Mouse (Mus musculus) MEL (cell line): Measurements from ENCODE around the gene Kifap3. TPM values are rescaled to one million over a fixed set of nuclear protein-coding genes. Genes with fewer than 3 reads are reported as not detected.

Experiments
- DNase-seq: peaks from one replicate; pipeline ENCODE4 v3.0.0; 2011; ENCODE audit warnings: low read depth, low spot score
- H3K27ac ChIP-seq: 2 replicates; pipeline ENCODE4 v1.5.1; 2012; ENCODE audit warnings: low read depth, mild to moderate bottlenecking, control low read depth, low read length, moderate library complexity; ENCODE audit not compliant: control insufficient read depth
- H3K27me3 ChIP-seq, 2 experiments: fragments of 150-350 bp in 1 of 2; sonication (generic) in 1 of 2; 2 replicates each; pipeline ENCODE4 v1.6.1; 2012; ENCODE audit warnings: low read length in 2 of 2, mild to moderate bottlenecking in 2 of 2, improper control_type of control experiment in 1 of 2, moderate library complexity in 1 of 2; ENCODE audit not compliant: insufficient read depth in 2 of 2, control insufficient read depth in 1 of 2
- H3K36me3 ChIP-seq, 2 experiments: 2 replicates each; pipeline ENCODE4 v1.6.1; 2012 to 2014; ENCODE audit warnings: low read length in 2 of 2, improper control_type of control experiment in 1 of 2, inconsistent platforms in 1 of 2, mild to moderate bottlenecking in 1 of 2; ENCODE audit not compliant: insufficient read depth in 2 of 2, control insufficient read depth in 1 of 2
- H3K4me1 ChIP-seq, 2 experiments: fragments of 150-350 bp in 1 of 2; sonication (generic) in 1 of 2; 2 replicates each; pipeline ENCODE4 v1.6.1; 2012; ENCODE audit warnings: low read length in 2 of 2, improper control_type of control experiment in 1 of 2, mild to moderate bottlenecking in 1 of 2; ENCODE audit not compliant: insufficient read depth in 2 of 2, control insufficient read depth in 1 of 2
- H3K4me3 ChIP-seq, 2 experiments: fragments of 150-350 bp in 1 of 2; sonication (generic) in 1 of 2; 2 replicates each; pipeline ENCODE4 v1.5.1; 2012; ENCODE audit warnings: low read depth in 2 of 2, low read length in 2 of 2, mild to moderate bottlenecking in 2 of 2, moderate library complexity in 2 of 2, control low read depth in 1 of 2, improper control_type of control experiment in 1 of 2; ENCODE audit not compliant: control insufficient read depth in 1 of 2, insufficient read depth in 1 of 2
- H3K79me2 ChIP-seq: 2 replicates; pipeline ENCODE4 v1.6.1; 2012; ENCODE audit warnings: mild to moderate bottlenecking, low read length, moderate library complexity; ENCODE audit not compliant: control insufficient read depth, poor library complexity, insufficient read depth
- H3K9ac ChIP-seq: 2 replicates; pipeline ENCODE4 v1.6.1; 2012; ENCODE audit warnings: low read depth, mild to moderate bottlenecking, control low read depth, low read length, moderate library complexity; ENCODE audit not compliant: control insufficient read depth, poor library complexity, severe bottlenecking
- H3K9me3 ChIP-seq: fragments of 150-350 bp; sonication (generic); replicated peaks from 2 replicates; pipeline ENCODE4 v1.6.1; 2012; ENCODE audit warnings: mild to moderate bottlenecking, low read length, improper control_type of control experiment, moderate library complexity; ENCODE audit not compliant: insufficient read depth
- BHLHE40 ChIP-seq: IDR thresholded peaks from 2 replicates; pipeline ENCODE4 v1.6.1; 2012; ENCODE audit warnings: low read depth, mild to moderate bottlenecking, inconsistent platforms, low read length, improper control_type of control experiment, borderline replicate concordance
- CTCF ChIP-seq, 3 experiments: IDR thresholded peaks in 2 of 3; conservative IDR thresholded peaks in 1 of 3; 2 replicates each; pipeline ENCODE4 v1.5.1; 2011 to 2012; ENCODE audit warnings: low read length in 3 of 3, low read depth in 2 of 3, mild to moderate bottlenecking in 2 of 3, improper control_type of control experiment in 1 of 3, inconsistent platforms in 1 of 3, mixed read lengths in 1 of 3, moderate library complexity in 1 of 3; ENCODE audit not compliant: control insufficient read depth in 1 of 3, insufficient read depth in 1 of 3, poor library complexity in 1 of 3, severe bottlenecking in 1 of 3
- ELF1 ChIP-seq: IDR thresholded peaks from 2 replicates; pipeline ENCODE4 v1.6.1; 2014; ENCODE audit warnings: low read depth, mild to moderate bottlenecking, inconsistent platforms, low read length, improper control_type of control experiment, moderate library complexity
- GATA1 ChIP-seq: IDR thresholded peaks from 2 replicates; pipeline ENCODE4 v1.6.1; 2011; ENCODE audit warnings: low read depth, low read length, improper control_type of control experiment
- HCFC1 ChIP-seq: IDR thresholded peaks from 2 replicates; pipeline ENCODE4 v1.6.1; 2012; ENCODE audit warnings: low read depth, mild to moderate bottlenecking, inconsistent platforms, low read length, improper control_type of control experiment, moderate library complexity
- MAX ChIP-seq: IDR thresholded peaks from 2 replicates; pipeline ENCODE4 v1.6.1; 2011; ENCODE audit warnings: low read length, improper control_type of control experiment
- MXI1 ChIP-seq: IDR thresholded peaks from 2 replicates; pipeline ENCODE4 v1.6.1; 2011; ENCODE audit warnings: mild to moderate bottlenecking, low read depth, low read length, improper control_type of control experiment
- MYC ChIP-seq: IDR thresholded peaks from 2 replicates; pipeline ENCODE4 v1.6.1; 2011; ENCODE audit warnings: low read depth, mild to moderate bottlenecking, low read length, improper control_type of control experiment, moderate library complexity
- NELFE ChIP-seq: IDR thresholded peaks from 2 replicates; pipeline ENCODE4 v1.6.1; 2011; ENCODE audit warnings: low read depth, low read length, improper control_type of control experiment
- NRF1 ChIP-seq: IDR thresholded peaks from 2 replicates; pipeline ENCODE4 v1.6.1; 2014; ENCODE audit warnings: low read depth, mild to moderate bottlenecking, inconsistent platforms, low read length, improper control_type of control experiment, moderate library complexity; ENCODE audit not compliant: poor library complexity, insufficient read depth, severe bottlenecking
- POLR2A ChIP-seq, 2 experiments: IDR thresholded peaks; 2 replicates each; pipeline ENCODE4 v1.6.1; 2011 to 2012; ENCODE audit warnings: low read length in 2 of 2, mild to moderate bottlenecking in 2 of 2, control low read depth in 1 of 2, improper control_type of control experiment in 1 of 2, low read depth in 1 of 2, moderate library complexity in 1 of 2; ENCODE audit not compliant: control insufficient read depth in 1 of 2, insufficient read depth in 1 of 2, poor library complexity in 1 of 2
- POLR2AphosphoS5 ChIP-seq: IDR thresholded peaks from 2 replicates; pipeline ENCODE4 v1.6.1; 2012; ENCODE audit warnings: low read depth, borderline replicate concordance, mild to moderate bottlenecking, inconsistent platforms, low read length, moderate library complexity, mixed read lengths
- RAD21 ChIP-seq: IDR thresholded peaks from 2 replicates; pipeline ENCODE4 v1.6.1; 2011; ENCODE audit warnings: mild to moderate bottlenecking, low read depth, low read length, improper control_type of control experiment
- ZC3H11A ChIP-seq: IDR thresholded peaks from 2 replicates; pipeline ENCODE4 v1.6.1; 2012; ENCODE audit warnings: low read depth, mild to moderate bottlenecking, inconsistent platforms, low read length, improper control_type of control experiment
- ZKSCAN1 ChIP-seq: IDR thresholded peaks from 2 replicates; pipeline ENCODE4 v1.6.1; 2012; ENCODE audit warnings: low read depth, mild to moderate bottlenecking, inconsistent platforms, low read length, improper control_type of control experiment, moderate library complexity
- ZNF384 ChIP-seq: IDR thresholded peaks from 2 replicates; pipeline ENCODE4 v1.6.1; 2012; ENCODE audit warnings: low read depth, mild to moderate bottlenecking, inconsistent platforms, low read length, improper control_type of control experiment
- polyA plus RNA-seq, 2 experiments: library from polyadenylated mRNA; stranded (reverse) in 1 of 2; unstranded in 1 of 2; fragments of >175 nt in 1 of 2; fragments of >200 nt in 1 of 2; gene quantifications; 2 replicates each; pipeline versions ENCODE4 v1.2.1 to v1.2.4; 2012; ENCODE audit warnings: low replicate concordance in 2 of 2, low read depth in 1 of 2; ENCODE audit not compliant: insufficient read length in 2 of 2, insufficient read depth in 1 of 2, missing spikeins in 1 of 2
- total RNA-seq: library from RNA; depleted of rRNA; stranded (reverse); fragments of 300-350 nt; gene quantifications from 2 replicates; pipeline ENCODE4 v1.2.3, GENCODE M21; 2012; rRNA removed

The Kifap3 gene
- total and polyA plus RNA-seq, 3 experiments, result 5.1 to 7.6 TPM; not detected in 1

DNA sequence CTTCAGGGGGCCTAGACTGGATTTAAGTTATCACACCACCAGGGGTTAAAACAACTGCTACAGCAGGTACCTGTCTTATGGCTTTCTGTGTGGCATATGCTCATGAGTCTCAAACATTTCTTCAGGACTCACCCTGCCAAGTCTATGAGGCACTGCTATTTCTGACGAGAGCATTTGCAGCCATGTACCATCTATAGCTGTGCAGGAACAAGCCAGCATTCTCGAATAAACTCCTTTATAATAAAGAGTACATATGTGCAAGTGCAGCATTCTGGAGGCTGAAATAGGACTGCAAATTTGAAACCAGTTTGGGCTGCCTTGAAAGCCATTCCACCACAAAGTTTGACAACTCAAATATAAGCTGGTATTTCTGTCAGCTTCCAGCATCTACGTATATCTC, 178.7 kb downstream of the Kifap3 start:
- Histone ChIP-seq H3K9ac (no peak overlapping the region), H3K27me3 (no peaks in the 10 kb centered on the region), H3K9me3 (no peaks in the 10 kb centered on the region), H3K79me2 (no peaks in the 10 kb centered on the region), H3K36me3 (peaks cover 0 to 27% of the 10 kb centered on the region in 2 experiments; a peak in 3 of 4 replicates), H3K27ac (no peak overlapping the region)
- no peak for DNase-seq
- TF ChIP-seq MYC (no peak), POLR2A (IDR thresholded peaks at IDR 0.05; ENCODE audit: control insufficient read depth in 1 of 2, insufficient read depth in 1 of 2, low read depth in 1 of 2, low read length in 2 of 2, poor library complexity in 1 of 2) (no peak), ELF1 (no peak), ZC3H11A (no peak)
- TF ChIP-seq, all 39 proteins: peak for 0
- Histone ChIP-seq H3K4me1 (no peaks in the 10 kb centered on the region), H3K4me3 (no peak overlapping the region)

DNA sequence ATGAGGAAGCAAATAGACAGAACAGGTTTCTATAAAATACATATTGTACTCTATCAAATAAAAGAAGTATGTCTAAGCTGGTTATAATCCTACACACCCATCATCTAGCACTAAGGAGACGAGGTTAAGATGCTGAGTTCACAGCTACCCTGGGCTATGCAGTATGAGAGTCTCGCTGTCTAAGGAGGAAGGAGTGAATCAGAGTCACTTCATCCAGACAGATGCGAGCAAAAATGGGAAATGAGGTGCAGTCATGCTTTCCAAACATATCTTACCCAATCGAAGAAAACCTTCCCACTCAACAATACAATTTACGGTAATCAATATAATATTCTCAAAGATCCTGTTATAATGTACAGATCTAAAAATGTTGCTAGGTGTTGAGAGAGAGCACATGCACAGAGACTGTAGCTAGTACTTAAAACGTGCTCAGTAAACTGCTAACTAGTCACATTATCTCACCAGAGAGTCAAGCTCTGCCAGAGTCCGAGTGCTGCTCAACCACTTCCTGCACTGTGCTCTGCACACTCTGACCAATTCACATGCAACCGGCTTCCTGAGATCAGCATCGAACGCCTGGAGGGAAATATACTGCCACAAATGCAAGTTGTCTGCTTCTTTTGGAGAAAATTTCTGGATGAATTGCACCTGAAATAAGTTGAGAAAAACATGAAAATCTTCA, 184.8 kb downstream of the Kifap3 start:
- no peak overlapping the region for H3K27ac ChIP-seq

More for the DNA sequence above, 184.8 kb downstream of the Kifap3 start:
- no peaks in the 10 kb centered on the region for H3K27me3 ChIP-seq
- DNase-seq, result no peak
- H3K4me1 ChIP-seq, result no peaks in the 10 kb centered on the region
- H3K9ac ChIP-seq, result no peak overlapping the region
- no peaks in the 10 kb centered on the region for H3K9me3 ChIP-seq
- no peaks in the 10 kb centered on the region for H3K79me2 ChIP-seq
- H3K36me3 ChIP-seq, result peaks cover 3 to 14% of the 10 kb centered on the region in 2 experiments
- H3K4me3 ChIP-seq, result no peak overlapping the region
- TF ChIP-seq ZNF384 (no peak), NELFE (no peak), GATA1 (no peak), MAX (no peak), RAD21 (no peak), NRF1 (no peak), HCFC1 (no peak), CTCF (IDR thresholded peaks at IDR 0.05 in 2 of 3, conservative IDR thresholded peaks at IDR 0.05 in 1 of 3; ENCODE audit: control insufficient read depth in 1 of 3, insufficient read depth in 1 of 3, low read depth in 2 of 3, low read length in 3 of 3, poor library complexity in 1 of 3, severe bottlenecking in 1 of 3) (no peak), POLR2A (IDR thresholded peaks at IDR 0.05; ENCODE audit: control insufficient read depth in 1 of 2, insufficient read depth in 1 of 2, low read depth in 1 of 2, low read length in 2 of 2, poor library complexity in 1 of 2) (no peak), ZKSCAN1 (no peak), POLR2AphosphoS5 (no peak), MYC (no peak), BHLHE40 (no peak), MXI1 (no peak)

Other genes starting within 250 kb of the Kifap3 start
- gene Mettl11b, start 54.4 kb upstream of the Kifap3 start, total RNA-seq, result not detected in 2 replicates
- gene Mettl11b, start 54.4 kb upstream of the Kifap3 start, polyA plus RNA-seq, result not detected
- gene Scyl3, start 149.5 kb downstream of the Kifap3 start, total RNA-seq, result 11.0 and 12.2 TPM in 2 replicates
- gene Scyl3, start 149.5 kb downstream of the Kifap3 start, polyA plus RNA-seq, result 10 to 100 TPM; 21.2 to 55.7 TPM
- gene BC055324, start 215.2 kb downstream of the Kifap3 start, total RNA-seq, result 19.2 and 21.5 TPM in 2 replicates
- gene BC055324, start 215.2 kb downstream of the Kifap3 start, polyA plus RNA-seq, result 10 to 100 TPM in 1 of 2 experiments, not detected in 1; 21.4 TPM
- gene Mettl18, start 215.3 kb downstream of the Kifap3 start, total RNA-seq, result 6.9 and 7.1 TPM in 2 replicates
- gene Mettl18, start 215.3 kb downstream of the Kifap3 start, polyA plus RNA-seq, result 1 to 10 TPM in 1 of 2 experiments, not detected in 1; 5.8 TPM